Mouse (Mus musculus): ENCODE measurements around the gene Cdx4. TPM values are rescaled to one million over a fixed set of nuclear protein-coding genes. Genes with fewer than 3 reads are reported as not detected.

Cdx4 gene
- not detected in 2 replicates for polyA plus RNA-seq (2015; fragmentation: Nextera tagmentation; extraction: Ambion mirVana)

DNA sequence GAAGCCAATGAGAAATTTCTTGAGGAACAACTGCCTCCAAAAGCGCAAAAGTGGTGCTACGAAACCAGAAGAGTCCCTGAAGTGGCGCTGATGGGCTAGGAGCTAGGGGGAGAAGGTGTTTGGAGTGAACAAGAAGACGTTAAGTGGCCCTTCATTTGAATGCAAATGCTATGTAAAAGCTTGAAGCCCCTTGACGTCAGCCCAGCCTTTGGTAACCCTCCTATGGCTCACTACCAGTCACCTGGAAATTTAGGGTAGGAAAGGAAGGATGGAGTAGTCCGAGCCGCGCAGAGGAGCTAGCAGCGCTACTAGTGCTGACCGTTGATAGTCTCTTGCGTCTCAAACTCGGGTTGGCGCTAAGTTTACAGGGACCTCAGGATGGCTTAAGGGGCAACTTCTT, at the start of gene Cdx4:
Cdx4 (plus strand) TSS at position 253 of the 400 bp plus-strand sequence.
- 22% methylated on average over 13 of the region's 13 CpGs for WGBS
- H3K27me3 ChIP-seq (ENCODE audit: insufficient read depth, low read length) = peaks cover 62% of the 10 kb centered on the region
- H3K36me3 ChIP-seq (ENCODE audit: insufficient read depth, low read length) = no peaks in the 10 kb centered on the region
- ATAC-seq (ENCODE audit: low FRiP score, low TSS enrichment) = no peak
- no peaks in the 10 kb centered on the region for H3K9me3 ChIP-seq (ENCODE audit: low read length)
- H3K4me1 ChIP-seq (ENCODE audit: insufficient read depth, low read length) = no peaks in the 10 kb centered on the region
- no peak within 1 kb of the TSS for H3K9ac ChIP-seq (replicated peaks; ENCODE audit: low read length)
- H3K27ac ChIP-seq (ENCODE audit: low read length) = no peak within 1 kb of the TSS
- H3K4me3 ChIP-seq (ENCODE audit: low read length) = peak within 1 kb of the TSS; percentile 15; the same call in 1 of the 2 replicates
- peak within 1 kb of the TSS; percentile 30 for H3K4me2 ChIP-seq (replicated peaks; ENCODE audit: low read depth, low read length)

DNA sequence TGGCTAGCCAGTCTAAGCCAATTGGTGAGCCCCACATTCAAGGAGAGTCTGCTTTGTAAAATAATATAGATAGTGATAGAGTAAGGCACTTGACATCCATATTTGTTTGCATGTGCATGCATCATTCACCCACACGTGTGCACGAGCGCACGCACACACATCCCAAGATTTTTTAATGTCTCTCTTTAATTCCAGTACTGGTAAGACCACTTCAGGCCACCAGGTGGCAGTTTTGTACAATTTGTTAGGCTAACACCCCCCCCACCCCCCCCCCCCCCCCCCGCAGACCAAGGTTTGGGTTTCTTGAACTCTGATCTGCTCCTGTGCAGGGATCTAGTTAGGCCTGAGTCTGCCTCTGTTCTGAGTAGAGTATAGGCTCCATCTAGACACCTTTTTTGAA, 46.9 kb upstream of the Cdx4 start:
- Histone ChIP-seq H3K27ac (ENCODE audit: low read length) (no peak overlapping the region), H3K9ac (replicated peaks; ENCODE audit: low read length) (no peak overlapping the region), H3K4me3 (ENCODE audit: low read length) (no peak overlapping the region), H3K4me2 (replicated peaks; ENCODE audit: low read depth, low read length) (no peak overlapping the region), H3K27me3 (ENCODE audit: insufficient read depth, low read length) (no peaks in the 10 kb centered on the region), H3K36me3 (ENCODE audit: insufficient read depth, low read length) (no peaks in the 10 kb centered on the region), H3K9me3 (ENCODE audit: low read length) (no peaks in the 10 kb centered on the region), H3K4me1 (ENCODE audit: insufficient read depth, low read length) (no peaks in the 10 kb centered on the region)
- WGBS = 81% methylated on average over 4 of the region's 5 CpGs
- ATAC-seq (ENCODE audit: low FRiP score, low TSS enrichment) = no peak

DNA sequence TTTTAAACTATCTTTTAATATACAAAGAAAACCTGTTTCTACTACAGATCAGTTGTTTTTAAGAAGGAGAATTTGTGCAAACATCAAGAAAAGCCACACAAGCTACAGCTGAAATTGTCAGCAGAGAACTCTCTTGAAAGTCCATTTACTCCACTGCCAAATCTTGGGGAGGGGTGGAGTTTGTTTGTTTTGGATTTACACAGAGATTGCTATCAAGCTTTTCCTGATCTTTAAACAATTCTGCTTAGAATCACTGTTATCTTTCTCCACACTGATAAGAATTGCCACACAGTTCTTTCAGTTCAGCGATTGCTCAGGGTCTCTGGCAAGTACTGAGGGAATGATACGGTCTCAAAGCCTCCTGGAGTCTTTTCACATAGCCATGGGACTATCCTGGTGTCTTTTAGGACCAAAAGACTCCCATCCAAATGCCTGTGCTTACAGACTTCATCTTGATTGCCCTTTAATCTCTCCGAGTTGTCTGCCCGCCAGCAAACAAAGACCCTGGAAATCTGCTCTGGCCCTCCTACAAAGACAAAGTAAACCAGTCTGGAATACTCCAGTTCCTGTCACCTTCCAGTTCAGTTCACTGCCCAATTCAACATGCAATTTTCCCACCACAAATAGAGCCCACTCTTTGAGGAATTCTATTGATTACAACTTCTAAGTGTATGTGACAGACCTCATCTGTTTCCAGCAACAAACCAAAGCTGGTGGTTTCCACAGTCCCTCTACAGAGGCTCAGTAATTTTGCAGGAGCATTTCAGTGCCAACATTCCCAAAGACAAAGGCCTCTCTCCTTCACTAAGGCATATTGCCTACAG, 34.1 kb upstream of the Cdx4 start:
- Histone ChIP-seq H3K9ac (replicated peaks; ENCODE audit: low read length) (no peak overlapping the region), H3K9me3 (ENCODE audit: low read length) (no peaks in the 10 kb centered on the region), H3K27me3 (ENCODE audit: insufficient read depth, low read length) (peaks cover 20% of the 10 kb centered on the region; the same call in 1 of the 2 replicates), H3K4me2 (replicated peaks; ENCODE audit: low read depth, low read length) (no peak overlapping the region), H3K36me3 (ENCODE audit: insufficient read depth, low read length) (no peaks in the 10 kb centered on the region), H3K4me1 (ENCODE audit: insufficient read depth, low read length) (0 out of 2 replicates have a peak, but pooled peaks cover 4% of the 10 kb centered on the region), H3K4me3 (ENCODE audit: low read length) (no peak overlapping the region), H3K27ac (ENCODE audit: low read length) (no peak overlapping the region)
- WGBS = 39% methylated on average over 4 of the region's 4 CpGs
- ATAC-seq (ENCODE audit: low FRiP score, low TSS enrichment) = no peak

DNA sequence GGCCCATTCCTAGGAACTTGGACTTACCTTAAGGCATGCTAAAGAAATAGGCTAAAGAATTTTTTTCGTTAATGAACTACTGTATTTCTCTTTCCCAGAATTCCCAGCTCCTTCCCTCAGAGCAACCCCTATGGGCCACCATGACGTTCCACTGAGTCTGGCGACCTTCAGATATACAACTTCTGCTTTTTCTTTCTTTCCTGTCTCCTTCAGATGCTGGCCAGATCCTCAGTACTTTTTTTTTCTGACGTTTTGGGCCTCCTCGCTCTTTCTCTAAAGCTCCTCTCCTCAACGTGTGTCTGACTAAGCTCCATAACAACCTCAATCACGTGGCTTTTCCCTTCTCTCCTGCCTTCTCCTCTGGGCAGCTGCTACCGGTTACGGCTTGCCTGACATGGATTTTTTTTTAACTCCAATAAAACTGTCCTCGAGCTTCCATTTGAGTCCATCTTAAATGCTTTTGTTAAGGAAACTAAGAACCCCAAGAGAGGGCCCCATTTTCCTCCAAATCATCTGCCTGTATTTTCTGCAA, 33.3 kb upstream of the Cdx4 start:
- no peak overlapping the region for H3K4me3 ChIP-seq (ENCODE audit: low read length)
- no peak for ATAC-seq (ENCODE audit: low FRiP score, low TSS enrichment)
- H3K36me3 ChIP-seq (ENCODE audit: insufficient read depth, low read length) = no peaks in the 10 kb centered on the region
- no peak overlapping the region for H3K9ac ChIP-seq (replicated peaks; ENCODE audit: low read length)
- WGBS = 31% methylated on average over 10 of the region's 10 CpGs
- H3K27ac ChIP-seq (ENCODE audit: low read length) = no peak overlapping the region
- H3K27me3 ChIP-seq (ENCODE audit: insufficient read depth, low read length) = peaks cover 20% of the 10 kb centered on the region; the same call in 1 of the 2 replicates
- H3K4me1 ChIP-seq (ENCODE audit: insufficient read depth, low read length) = 0 out of 2 replicates have a peak, but pooled peaks cover 4% of the 10 kb centered on the region
- H3K9me3 ChIP-seq (ENCODE audit: low read length) = no peaks in the 10 kb centered on the region
- peak overlapping the region; percentile 42; the same call in 1 of the 2 replicates for H3K4me2 ChIP-seq (replicated peaks; ENCODE audit: low read depth, low read length)

DNA sequence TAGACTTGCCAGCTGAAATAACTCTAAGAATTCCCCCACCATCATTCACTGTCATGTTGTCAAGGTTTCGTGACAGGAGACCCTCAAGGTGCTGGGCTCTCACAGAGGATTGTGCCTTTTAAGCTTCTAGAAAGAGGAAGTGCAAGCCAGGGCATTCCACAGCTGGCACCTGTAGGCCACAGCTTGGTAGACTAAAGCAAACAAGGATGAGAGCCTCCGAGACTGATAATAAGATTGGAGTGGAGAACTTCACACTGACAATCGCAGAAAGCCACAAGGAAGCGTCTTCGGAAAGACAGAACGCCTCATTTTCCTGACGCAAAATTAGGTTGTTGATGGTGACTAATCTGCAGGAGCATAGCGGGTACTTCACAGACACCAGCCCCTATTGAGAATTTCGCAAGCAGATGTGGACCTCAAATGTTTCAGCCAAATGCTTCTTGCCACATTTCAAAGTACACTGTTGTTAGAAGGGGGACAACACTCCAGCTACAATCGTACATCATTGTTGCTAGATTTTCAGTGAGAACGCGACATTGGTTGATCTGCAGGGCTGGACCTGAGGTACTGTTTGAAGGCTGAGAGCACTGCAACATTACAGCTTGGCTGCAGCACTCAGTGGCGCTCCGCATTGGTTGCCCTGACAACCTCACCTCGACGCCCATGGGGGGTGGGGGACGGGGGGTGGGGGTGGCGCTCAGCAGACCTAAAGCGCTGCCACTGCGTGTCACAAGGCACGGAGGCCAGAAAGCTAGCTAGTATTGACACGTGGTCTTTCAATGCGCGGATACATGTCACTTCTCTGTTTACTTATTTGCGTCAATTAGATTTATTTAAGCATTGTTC, 32.5 kb upstream of the Cdx4 start:
- H3K27ac ChIP-seq (ENCODE audit: low read length) = no peak overlapping the region
- 0 out of 2 replicates have a peak, but pooled peaks cover 4% of the 10 kb centered on the region for H3K4me1 ChIP-seq (ENCODE audit: insufficient read depth, low read length)
- no peak overlapping the region for H3K9ac ChIP-seq (replicated peaks; ENCODE audit: low read length)
- H3K9me3 ChIP-seq (ENCODE audit: low read length) = no peaks in the 10 kb centered on the region
- H3K4me2 ChIP-seq (replicated peaks; ENCODE audit: low read depth, low read length) = peak overlapping the region; percentile 42
- H3K4me3 ChIP-seq (ENCODE audit: low read length) = peak overlapping the region; percentile 28
- peak; percentile 70 for ATAC-seq (ENCODE audit: low FRiP score, low TSS enrichment)
- H3K27me3 ChIP-seq (ENCODE audit: insufficient read depth, low read length) = peaks cover 20% of the 10 kb centered on the region; the same call in 1 of the 2 replicates
- H3K36me3 ChIP-seq (ENCODE audit: insufficient read depth, low read length) = no peaks in the 10 kb centered on the region
- WGBS = 27% methylated on average over 25 of the region's 25 CpGs

DNA sequence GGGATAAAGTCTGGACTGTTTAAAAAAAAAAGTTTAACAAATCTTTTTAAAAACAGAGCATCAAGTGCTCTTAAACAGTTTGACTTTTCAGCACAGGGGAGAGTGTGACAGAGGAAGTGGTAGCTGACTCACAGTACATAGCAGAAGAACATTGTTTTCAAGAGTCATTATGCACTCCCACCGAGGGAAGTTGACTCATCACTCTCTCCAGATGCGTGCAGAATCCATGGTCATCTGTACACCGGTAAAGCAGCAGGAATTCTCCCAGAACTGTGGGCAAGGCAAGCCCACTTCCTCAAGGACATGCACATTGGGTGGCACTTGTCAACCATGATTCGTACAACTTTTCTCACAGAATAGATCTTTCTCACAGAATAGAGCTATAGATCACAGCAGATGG, 22.3 kb upstream of the Cdx4 start:
- H3K4me1 ChIP-seq (ENCODE audit: insufficient read depth, low read length) = no peaks in the 10 kb centered on the region
- H3K27me3 ChIP-seq (ENCODE audit: insufficient read depth, low read length) = peaks cover 19% of the 10 kb centered on the region
- no peaks in the 10 kb centered on the region for H3K36me3 ChIP-seq (ENCODE audit: insufficient read depth, low read length)
- H3K9me3 ChIP-seq (ENCODE audit: low read length) = no peaks in the 10 kb centered on the region
- WGBS = 68% methylated on average over 4 of the region's 4 CpGs
- no peak overlapping the region for H3K4me2 ChIP-seq (replicated peaks; ENCODE audit: low read depth, low read length)
- H3K27ac ChIP-seq (ENCODE audit: low read length) = no peak overlapping the region
- no peak for ATAC-seq (ENCODE audit: low FRiP score, low TSS enrichment)
- no peak overlapping the region for H3K9ac ChIP-seq (replicated peaks; ENCODE audit: low read length)
- H3K4me3 ChIP-seq (ENCODE audit: low read length) = no peak overlapping the region

DNA sequence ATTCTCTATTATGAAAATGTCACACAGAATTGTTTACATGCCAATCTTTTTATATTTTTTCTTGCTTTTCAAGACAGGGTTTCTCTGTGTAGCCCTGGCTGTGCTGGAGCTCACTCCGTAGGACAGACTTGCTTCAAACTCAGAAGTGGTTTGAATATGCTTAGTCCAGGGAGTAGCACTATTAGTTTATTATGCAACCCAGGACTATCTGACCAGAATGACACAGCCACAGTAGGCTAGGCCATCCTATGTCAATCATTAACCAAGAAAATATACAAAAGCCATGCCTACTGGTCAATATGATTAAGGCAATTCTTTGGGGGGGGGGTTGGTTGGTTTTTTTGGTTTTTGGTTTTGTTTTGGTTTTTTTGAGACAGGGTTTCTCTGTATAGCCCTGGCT, 12.9 kb upstream of the Cdx4 start:
- no peaks in the 10 kb centered on the region for H3K9me3 ChIP-seq (ENCODE audit: low read length)
- H3K9ac ChIP-seq (replicated peaks; ENCODE audit: low read length) = no peak overlapping the region
- no peaks in the 10 kb centered on the region for H3K36me3 ChIP-seq (ENCODE audit: insufficient read depth, low read length)
- no peak overlapping the region for H3K4me3 ChIP-seq (ENCODE audit: low read length)
- 83% methylated on average over 1 of the region's 1 CpGs for WGBS
- no peak overlapping the region for H3K27ac ChIP-seq (ENCODE audit: low read length)
- peaks cover 9% of the 10 kb centered on the region; the same call in 1 of the 2 replicates for H3K27me3 ChIP-seq (ENCODE audit: insufficient read depth, low read length)
- ATAC-seq (ENCODE audit: low FRiP score, low TSS enrichment) = no peak
- H3K4me1 ChIP-seq (ENCODE audit: insufficient read depth, low read length) = no peaks in the 10 kb centered on the region
- no peak overlapping the region for H3K4me2 ChIP-seq (replicated peaks; ENCODE audit: low read depth, low read length)

DNA sequence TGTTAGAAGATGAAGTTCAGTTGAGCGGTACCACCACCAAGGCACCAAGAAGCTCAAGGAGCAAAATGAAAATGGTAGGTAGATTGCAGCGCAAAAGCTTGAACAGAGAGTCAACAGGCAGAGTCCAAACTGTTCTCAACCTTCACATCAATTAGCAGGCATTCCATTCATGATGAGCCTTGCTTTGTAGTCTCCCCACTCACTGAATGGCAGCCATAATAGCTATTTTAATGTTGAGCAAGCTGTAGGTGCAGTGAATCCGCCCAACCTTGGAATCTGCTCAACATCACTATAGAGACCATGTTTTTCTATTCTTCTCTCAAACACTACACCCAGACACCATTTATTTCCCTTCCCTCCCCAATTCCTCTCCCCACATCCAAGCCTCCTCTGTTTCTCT, 9.5 kb upstream of the Cdx4 start:
- peaks cover 9% of the 10 kb centered on the region; the same call in 1 of the 2 replicates for H3K27me3 ChIP-seq (ENCODE audit: insufficient read depth, low read length)
- WGBS = 88% methylated on average over 3 of the region's 3 CpGs
- ATAC-seq (ENCODE audit: low FRiP score, low TSS enrichment) = no peak
- H3K4me1 ChIP-seq (ENCODE audit: insufficient read depth, low read length) = no peaks in the 10 kb centered on the region
- no peak overlapping the region for H3K9ac ChIP-seq (replicated peaks; ENCODE audit: low read length)
- no peaks in the 10 kb centered on the region for H3K9me3 ChIP-seq (ENCODE audit: low read length)
- H3K4me2 ChIP-seq (replicated peaks; ENCODE audit: low read depth, low read length) = no peak overlapping the region
- no peaks in the 10 kb centered on the region for H3K36me3 ChIP-seq (ENCODE audit: insufficient read depth, low read length)
- H3K4me3 ChIP-seq (ENCODE audit: low read length) = no peak overlapping the region
- no peak overlapping the region for H3K27ac ChIP-seq (ENCODE audit: low read length)

DNA sequence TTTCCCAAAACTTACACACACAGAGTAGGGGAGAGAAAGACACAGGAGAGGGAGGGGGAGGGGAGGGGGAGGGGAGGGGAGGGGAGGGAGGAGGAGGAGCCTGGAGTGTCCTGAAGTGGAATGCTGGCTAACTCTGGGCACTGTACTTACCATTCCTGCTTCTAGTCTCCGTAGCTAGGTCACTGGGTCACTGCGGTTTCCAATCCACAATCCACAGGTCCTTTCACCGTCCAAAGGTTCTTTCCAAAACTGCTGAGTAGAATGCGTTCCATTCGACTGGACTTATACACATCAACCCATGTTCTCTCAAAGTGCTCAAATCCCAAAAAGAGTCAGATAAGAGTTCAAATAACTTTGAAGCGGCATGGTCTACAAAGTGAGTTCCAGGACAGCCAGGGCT, 7.1 kb upstream of the Cdx4 start:
- no peak overlapping the region for H3K4me3 ChIP-seq (ENCODE audit: low read length)
- no peak overlapping the region for H3K9ac ChIP-seq (replicated peaks; ENCODE audit: low read length)
- no peak overlapping the region for H3K4me2 ChIP-seq (replicated peaks; ENCODE audit: low read depth, low read length)
- no peaks in the 10 kb centered on the region for H3K9me3 ChIP-seq (ENCODE audit: low read length)
- no peak overlapping the region for H3K27ac ChIP-seq (ENCODE audit: low read length)
- H3K4me1 ChIP-seq (ENCODE audit: insufficient read depth, low read length) = no peaks in the 10 kb centered on the region
- peaks cover 18% of the 10 kb centered on the region for H3K27me3 ChIP-seq (ENCODE audit: insufficient read depth, low read length)
- H3K36me3 ChIP-seq (ENCODE audit: insufficient read depth, low read length) = no peaks in the 10 kb centered on the region
- ATAC-seq (ENCODE audit: low FRiP score, low TSS enrichment) = no peak
- 77% methylated on average over 6 of the region's 6 CpGs for WGBS
